Mouse (Mus musculus): Measurements from ENCODE around the gene Oxct2a.
"Not testable (repeated sequence)": the region's sequence is repeated elsewhere in the genome, so short reads cannot be mapped to it uniquely, and the experiment has no call there.

Gene Oxct2a

GRCm38 (mm10) chr4:123323534-123323933, at the start of gene Oxct2a:
Gene Oxct2a, minus strand, starts transcription at chr4:123323634.
- no peak for DNase-seq

GRCm38 (mm10) chr4:123363555-123363954, 40.1 kb upstream of the Oxct2a start:
- DNase-seq = no peak

GRCm38 (mm10) chr4:123360771-123361170, 37.3 kb upstream of the Oxct2a start:
- no peak for DNase-seq

GRCm38 (mm10) chr4:123358613-123359012, 35.2 kb upstream of the Oxct2a start:
- DNase-seq = no peak

- no peak for DNase-seq
These were observed 32.5 kb upstream of the Oxct2a start for GRCm38 (mm10) chr4:123355941-123356340.

- DNase-seq = no peak
These were observed 29.9 kb upstream of the Oxct2a start for GRCm38 (mm10) chr4:123353271-123353877.

GRCm38 (mm10) chr4:123343471-123343789, 20.0 kb upstream of the Oxct2a start:
- DNase-seq = no peak

- DNase-seq = peak; percentile 86
These were observed 19.4 kb upstream of the Oxct2a start, which contains the start of gene Bmp8a for GRCm38 (mm10) chr4:123342642-123343470. Gene Bmp8a, minus strand, starts transcription at chr4:123343252.

GRCm38 (mm10) chr4:123342091-123342641, 18.7 kb upstream of the Oxct2a start:
- no peak for DNase-seq

- DNase-seq = no peak
These were observed 16.8 kb upstream of the Oxct2a start for GRCm38 (mm10) chr4:123340232-123340631.

- DNase-seq = no peak
These were observed 14.3 kb upstream of the Oxct2a start for GRCm38 (mm10) chr4:123337693-123338092.

GRCm38 (mm10) chr4:123335796-123336585, 12.6 kb upstream of the Oxct2a start:
- no peak for DNase-seq

- DNase-seq = not testable (repeated sequence)
These were observed 11.8 kb upstream of the Oxct2a start for GRCm38 (mm10) chr4:123335244-123335643.

GRCm38 (mm10) chr4:123334177-123334576, 10.7 kb upstream of the Oxct2a start:
- DNase-seq = no peak

GRCm38 (mm10) chr4:123333151-123333550, 9.7 kb upstream of the Oxct2a start:
- no peak for DNase-seq

GRCm38 (mm10) chr4:123331961-123332360, 8.5 kb upstream of the Oxct2a start:
- not testable (repeated sequence) for DNase-seq

- DNase-seq = no peak
These were observed 7.9 kb upstream of the Oxct2a start for GRCm38 (mm10) chr4:123331326-123331725.

GRCm38 (mm10) chr4:123328946-123329345, 5.5 kb upstream of the Oxct2a start:
- no peak for DNase-seq

GRCm38 (mm10) chr4:123327630-123328029, 4.2 kb upstream of the Oxct2a start:
- no peak for DNase-seq

GRCm38 (mm10) chr4:123326087-123326486, 2.7 kb upstream of the Oxct2a start:
- no peak for DNase-seq

- peak; percentile 14 for DNase-seq
These were observed 524 bp downstream of the Oxct2a start for GRCm38 (mm10) chr4:123322910-123323309.

- no peak for DNase-seq
These were observed 8.9 kb downstream of the Oxct2a start for GRCm38 (mm10) chr4:123314497-123314896.

GRCm38 (mm10) chr4:123313010-123313409, 10.4 kb downstream of the Oxct2a start:
- DNase-seq = no peak

Measured in kidney, postnatal 14 days (tissue).